Mouse (Mus musculus) layer of hippocampus, adult 2 months (tissue): ENCODE results near the gene Nol12. TPM values are rescaled to one million over a fixed set of nuclear protein-coding genes. Genes with fewer than 3 reads are reported as not detected.

Source experiments
- DNase-seq, 2 experiments: peaks; one replicate each; pipeline ENCODE4 v3.0.0; 2022; ENCODE audit warnings: low spot score in 2 of 2
- H3K27ac ChIP-seq: fragments of 200-600 bp; 2 replicates; pipeline ENCODE4 v1.8.1; 2022
- H3K4me3 ChIP-seq: fragments of 200-600 bp; 2 replicates; pipeline ENCODE4 v1.8.1; 2022; ENCODE audit warnings: mild to moderate bottlenecking
- CTCF ChIP-seq: fragments of 200-600 bp; conservative IDR thresholded peaks from 2 replicates; pipeline ENCODE4 v1.8.1; 2022; ENCODE audit warnings: antibody characterized with exemption, mild to moderate bottlenecking, moderate library complexity
- microRNA-seq, 2 experiments: library from miRNA; unstranded; fragments of <30 nt; microRNA quantifications; one replicate each; pipeline ENCODE4 v1.2.0; 2021
- total RNA-seq, 2 experiments: library from RNA; stranded (reverse); gene quantifications; 2 replicates each; pipeline ENCODE4 v1.2.3; 2021

Nol12 gene
- total RNA-seq, 2 experiments from 2014 or later: 41.4 to 41.8 TPM

DNA sequence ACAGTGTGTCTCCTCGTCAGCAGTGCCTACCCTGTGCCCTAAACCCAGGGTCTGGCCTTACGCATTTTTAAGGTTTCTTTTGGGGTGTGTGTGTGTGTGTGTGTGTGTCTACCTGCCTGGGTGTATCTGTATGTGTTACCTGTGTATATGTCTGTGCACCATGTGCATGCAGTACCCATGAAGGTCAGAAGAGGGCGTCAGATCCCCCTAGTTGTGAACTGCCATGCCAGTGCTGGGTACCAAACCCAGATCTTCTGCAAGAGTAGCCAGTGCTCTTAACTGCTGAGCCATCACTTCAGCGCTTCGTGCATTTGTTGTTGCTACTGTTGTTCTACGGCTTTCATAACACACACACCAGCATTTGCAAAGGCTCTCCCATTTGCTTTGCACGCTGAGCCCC is 57.5 kb downstream of the Nol12 start:
- H3K27ac ChIP-seq: no peak overlapping the region
- H3K4me3 ChIP-seq: no peak overlapping the region
- TF ChIP-seq CTCF: peak; percentile 44
- no peak for DNase-seq

DNA sequence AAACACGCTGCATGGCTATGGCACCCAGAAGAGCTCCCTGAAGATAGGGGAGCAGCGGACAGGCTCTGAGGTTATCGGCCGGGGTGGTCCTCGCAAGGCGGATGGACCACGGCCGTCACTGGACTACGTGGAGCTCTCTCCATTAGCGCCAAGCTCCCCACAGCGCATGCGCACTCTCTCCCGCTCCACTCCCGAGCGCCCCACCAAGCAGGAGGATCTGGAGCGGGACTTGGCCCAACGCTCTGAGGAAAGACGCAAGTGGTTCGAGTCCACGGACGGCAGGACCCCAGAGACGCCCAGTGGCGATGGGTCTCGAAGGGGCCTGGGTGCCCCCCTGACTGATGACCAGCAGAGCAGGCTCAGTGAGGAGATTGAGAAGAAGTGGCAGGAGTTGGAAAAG is 58.2 kb downstream of the Nol12 start:
- TF ChIP-seq CTCF: no peak
- no peak overlapping the region for H3K27ac ChIP-seq
- H3K4me3 ChIP-seq: no peak overlapping the region
- DNase-seq: no peak

Small RNAs within 50 kb of the gene (microRNA-seq; reads per million reads assigned to microRNA genes)
- 0 to 1.5 reads per million in 2 experiments for gene Mir6955

Other genes starting within 250 kb of the Nol12 start
- gene Elfn2, start 216.2 kb upstream of the Nol12 start, total RNA-seq: 100 to 1,000 TPM; 202 to 204 TPM
- 1 to 10 TPM; 4.4 to 4.7 TPM for gene Mfng, start 161.5 kb upstream of the Nol12 start, total RNA-seq
- 1 to 10 TPM; 5.4 to 5.5 TPM for gene Card10, start 131.9 kb upstream of the Nol12 start, total RNA-seq
- gene Cdc42ep1, start 92.3 kb upstream of the Nol12 start, total RNA-seq: 10 to 100 TPM; 12.2 to 13.7 TPM
- gene Lgals2, start 79.4 kb upstream of the Nol12 start, total RNA-seq: not detected
- 10 to 100 TPM; 64.0 to 64.7 TPM for gene Gga1, start 57.7 kb upstream of the Nol12 start, total RNA-seq
- gene Gm49510, start 35.3 kb upstream of the Nol12 start, total RNA-seq: under 1 TPM in 1 of 2 experiments, not detected in 1; 0.27 TPM
- 10 to 100 TPM; 27.7 to 41.8 TPM for gene Sh3bp1, start 35.2 kb upstream of the Nol12 start, total RNA-seq
- 100 to 1,000 TPM; 162 to 172 TPM for gene Pdxp, start 21.0 kb upstream of the Nol12 start, total RNA-seq
- gene Lgals1, start 8.2 kb upstream of the Nol12 start, total RNA-seq: 10 to 100 TPM; 18.9 to 20.2 TPM
- gene Triobp, start 12.8 kb downstream of the Nol12 start, total RNA-seq: 10 to 100 TPM; 10.0 to 13.4 TPM
- 10 to 100 TPM; 86.3 to 89.0 TPM for gene H1f0, start 93.5 kb downstream of the Nol12 start, total RNA-seq
- gene Galr3, start 107.0 kb downstream of the Nol12 start, total RNA-seq: under 1 TPM in 1 of 2 experiments, not detected in 1; 0.39 TPM
- gene Ankrd54, start 128.0 kb downstream of the Nol12 start, total RNA-seq: 10 to 100 TPM; 17.4 to 19.5 TPM
- 10 to 100 TPM; 68.9 to 69.5 TPM for gene Eif3l, start 140.2 kb downstream of the Nol12 start, total RNA-seq
- gene Micall1, start 174.0 kb downstream of the Nol12 start, total RNA-seq: 10 to 100 TPM; 31.4 to 35.3 TPM
- gene Polr2f, start 206.1 kb downstream of the Nol12 start, total RNA-seq: 100 to 1,000 TPM in 1 of 2 experiments, 10 to 100 TPM in 1; 97.9 to 103 TPM
- 10 to 100 TPM in 1 of 2 experiments, 1 to 10 TPM in 1; 8.8 to 10.3 TPM for gene 1700088E04Rik, start 206.3 kb downstream of the Nol12 start, total RNA-seq
- 10 to 100 TPM; 27.7 to 30.4 TPM for gene Sox10, start 230.3 kb downstream of the Nol12 start, total RNA-seq